Mouse (Mus musculus): ENCODE results near the gene Mns1.
A peak's percentile ranks its signal among the peaks of the same experiment; 100 is the strongest.

The Mns1 gene

GRCm38 (mm10) chr9:72475511-72475910, 37.7 kb downstream of the Mns1 start:
- no peak for DNase-seq (ENCODE audit: low spot score in 2 of 2)

- no peak for DNase-seq (ENCODE audit: low spot score in 2 of 2)
Observed at GRCm38 (mm10) chr9:72477306-72477705, 39.5 kb downstream of the Mns1 start.

- DNase-seq (ENCODE audit: low spot score in 2 of 2) = no peak
Observed at GRCm38 (mm10) chr9:72479276-72479675, 41.5 kb downstream of the Mns1 start.

GRCm38 (mm10) chr9:72488523-72488922, 50.7 kb downstream of the Mns1 start:
- no peak for DNase-seq (ENCODE audit: low spot score in 2 of 2)

DNA sequence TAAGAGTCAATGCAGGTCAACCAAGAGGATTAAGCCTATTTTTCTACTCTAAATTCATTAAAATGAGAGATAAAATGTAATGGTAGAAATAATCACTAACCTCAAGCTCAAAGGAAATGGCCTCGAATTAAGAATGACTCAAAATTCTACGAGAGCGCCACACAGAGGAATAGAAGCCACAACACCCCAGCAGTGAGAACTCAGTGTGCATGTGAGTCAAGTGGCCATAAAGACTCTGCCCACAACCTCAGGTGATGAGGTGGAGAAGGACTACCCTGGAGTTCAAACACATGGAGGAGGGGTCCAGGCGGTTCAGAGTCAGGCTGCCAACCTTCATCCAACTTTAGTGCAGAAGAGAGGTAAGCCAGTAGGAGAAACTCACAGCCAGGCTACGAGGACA, 51.3 kb downstream of the Mns1 start:
- DNase-seq (ENCODE audit: low spot score in 2 of 2) = no peak

GRCm38 (mm10) chr9:72491559-72492193, 53.9 kb downstream of the Mns1 start:
- peak; percentile 94 to 97 for DNase-seq (ENCODE audit: low spot score in 2 of 2)

DNA sequence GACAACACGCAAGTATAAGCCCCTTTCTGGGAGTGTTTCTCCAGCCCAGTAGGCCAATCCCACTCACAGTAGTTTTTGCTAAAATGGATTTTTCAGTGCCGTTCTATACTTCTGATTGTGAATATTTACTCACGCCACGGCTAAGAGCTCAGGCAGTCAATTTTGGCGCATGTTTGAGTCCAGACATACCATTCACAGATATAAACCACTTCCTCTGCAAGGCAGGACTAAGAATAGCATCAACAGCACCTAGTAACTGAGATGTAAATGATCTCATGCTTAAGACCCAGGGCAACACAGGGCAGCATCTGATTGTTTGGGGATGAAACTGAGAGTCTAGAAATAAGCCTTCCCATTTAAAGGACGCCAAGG, 54.4 kb downstream of the Mns1 start, which contains the start of gene Tex9:
TSS of gene Tex9 (minus strand) at position 19 of the 372 bp plus-strand sequence.
- no peak for DNase-seq (ENCODE audit: low spot score in 2 of 2)

GRCm38 (mm10) chr9:72493465-72493864, 55.7 kb downstream of the Mns1 start:
- peak in 1 of 2 experiments; percentile 57 for DNase-seq (ENCODE audit: low spot score in 2 of 2)

DNA sequence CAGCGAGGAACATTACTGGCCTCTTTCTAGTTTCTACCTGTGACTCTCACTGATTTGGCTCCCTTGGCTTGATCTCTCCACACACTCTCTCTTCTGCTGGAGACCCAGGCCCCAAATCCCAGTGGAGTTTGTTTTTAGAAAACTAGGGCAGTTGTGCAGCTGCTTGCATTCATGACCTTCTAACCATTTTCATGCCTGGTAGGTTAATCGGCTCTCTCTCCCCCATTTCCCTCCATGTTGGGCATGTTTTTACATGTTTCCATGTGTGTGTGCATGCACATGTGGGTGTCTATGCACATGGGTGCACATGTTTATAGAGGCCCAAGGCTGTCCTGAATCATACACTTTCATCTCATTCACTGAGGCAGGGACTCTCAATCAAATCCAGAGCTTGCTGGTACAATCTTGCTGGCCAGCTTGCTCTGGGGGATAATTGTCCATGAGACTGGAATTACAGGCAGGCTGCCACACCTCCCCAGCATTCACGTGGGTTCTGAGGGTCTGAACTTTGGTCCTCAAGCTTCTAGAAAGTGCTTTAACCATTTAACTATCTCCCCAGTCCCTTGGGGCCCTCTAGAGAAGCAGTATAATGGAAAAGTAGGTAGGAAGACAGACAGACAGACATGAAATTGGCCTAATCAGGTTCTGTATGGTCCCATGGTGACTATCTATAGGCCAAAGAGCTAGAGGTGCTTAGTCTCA, 56.3 kb downstream of the Mns1 start:
- no peak for DNase-seq (ENCODE audit: low spot score in 2 of 2)

DNA sequence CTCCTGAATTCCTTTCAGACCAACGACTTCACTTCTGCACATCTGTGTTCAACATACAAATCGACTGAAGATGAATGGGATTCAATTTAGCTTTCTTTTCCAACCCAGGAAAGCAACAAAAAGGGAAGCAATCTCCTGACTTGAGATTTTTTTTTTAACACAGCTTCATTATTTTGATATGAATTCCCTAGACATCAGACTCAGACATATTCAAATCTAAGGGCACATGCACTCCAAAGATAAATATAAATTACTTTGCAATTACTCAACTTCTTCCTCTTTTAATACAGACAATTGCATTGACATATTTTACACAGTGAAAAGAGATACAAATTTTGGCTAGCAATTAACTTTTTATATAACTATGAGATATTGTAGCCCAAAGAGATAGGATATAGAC, 58.9 kb downstream of the Mns1 start:
- no peak for DNase-seq (ENCODE audit: low spot score in 2 of 2)

DNA sequence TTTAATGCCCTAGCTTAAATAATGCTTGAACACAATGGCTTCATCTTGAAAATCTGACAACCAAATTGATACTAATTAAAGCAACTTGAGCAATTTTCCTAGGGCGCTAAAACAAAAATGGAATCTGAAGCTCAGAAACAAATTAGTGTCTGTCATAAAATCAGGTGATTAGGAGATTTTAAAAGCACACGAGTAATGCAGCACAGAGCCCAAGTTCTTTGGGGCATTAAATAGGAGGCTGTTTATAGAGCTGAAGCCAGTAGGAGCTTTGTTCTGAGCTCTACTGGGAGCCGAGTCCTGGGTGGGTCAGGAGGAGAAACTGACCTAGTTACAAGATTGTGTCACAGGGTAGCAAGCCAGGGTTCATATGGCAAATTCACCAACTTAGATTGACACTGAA, 59.4 kb downstream of the Mns1 start:
- DNase-seq (ENCODE audit: low spot score in 2 of 2) = no peak

All from spleen, postnatal 10 days (tissue).